Mouse (Mus musculus): ENCODE measurements around the gene Psors1c2.

GRCm38 (mm10) chr17:35543412-35543861 is 10.4 kb downstream of the Psors1c2 start:
- TF ChIP-seq CTCF (conservative IDR thresholded peaks at IDR 0.05; ENCODE audit: low read length): no peak
- TF ChIP-seq NANOG (IDR thresholded peaks at IDR 0.05; ENCODE audit: borderline replicate concordance, low read length): no peak
- peak; percentile 66; the same call in 1 of the 2 replicates for TF ChIP-seq POU5F1 (IDR thresholded peaks at IDR 0.05; ENCODE audit: borderline replicate concordance, low read length)
